Mouse (Mus musculus) ES-Bruce4 (cell line): ENCODE results near the gene Rexo1. TPM values are rescaled to one million over a fixed set of nuclear protein-coding genes. Genes with fewer than 3 reads are reported as not detected.

ENCODE experiments used
- H3K27ac ChIP-seq: 2 replicates; pipeline ENCODE4 v1.5.1; 2012; ENCODE audit warnings: low read length, inconsistent platforms; ENCODE audit not compliant: insufficient read depth
- H3K27me3 ChIP-seq: 2 replicates; pipeline ENCODE4 v1.6.1; 2012; ENCODE audit warnings: mild to moderate bottlenecking, low read length, inconsistent platforms; ENCODE audit not compliant: control insufficient read depth, poor library complexity, insufficient read depth, severe bottlenecking
- H3K36me3 ChIP-seq: 2 replicates; pipeline ENCODE4 v1.6.1; 2012; ENCODE audit warnings: inconsistent platforms, mild to moderate bottlenecking, low read length, moderate library complexity; ENCODE audit not compliant: control insufficient read depth, poor library complexity, insufficient read depth, severe bottlenecking
- H3K4me1 ChIP-seq: one replicate; pipeline ENCODE4 v1.8.1; 2011; ENCODE audit warnings: low read length; ENCODE audit not compliant: control insufficient read depth, insufficient read depth
- H3K4me3 ChIP-seq: 2 replicates; pipeline ENCODE4 v1.5.1; 2011; ENCODE audit warnings: low read depth, mild to moderate bottlenecking, low read length
- H3K9ac ChIP-seq: 2 replicates; pipeline ENCODE4 v1.6.1; 2012; ENCODE audit warnings: low read depth, mild to moderate bottlenecking, inconsistent platforms; ENCODE audit not compliant: poor library complexity, severe bottlenecking
- H3K9me3 ChIP-seq: replicated peaks from 2 replicates; pipeline ENCODE4 v1.6.1; 2012; ENCODE audit warnings: mild to moderate bottlenecking, low read length, inconsistent platforms; ENCODE audit not compliant: control insufficient read depth, poor library complexity, insufficient read depth, severe bottlenecking
- CTCF ChIP-seq: IDR thresholded peaks from one replicate; pipeline ENCODE4 v1.8.1; 2011; ENCODE audit warnings: low read depth, low read length
- EP300 ChIP-seq: IDR thresholded peaks from 2 replicates; pipeline ENCODE4 v1.6.1; 2011; ENCODE audit warnings: low read depth, low read length; ENCODE audit not compliant: insufficient read depth
- POLR2A ChIP-seq: IDR thresholded peaks from one replicate; pipeline ENCODE4 v1.8.1; 2011; ENCODE audit warnings: low read length; ENCODE audit not compliant: insufficient read depth
- polyA plus RNA-seq: library from polyadenylated mRNA; stranded (reverse); fragments of >200 nt; gene quantifications from 2 replicates; pipeline ENCODE4 v1.2.4, GENCODE M21; 2011; ENCODE audit warnings: low read depth; ENCODE audit not compliant: missing spikeins, insufficient read depth, insufficient read length

Rexo1 gene
- polyA plus RNA-seq, 1 experiment, result 29.5 TPM

- Histone ChIP-seq H3K9ac (peak overlapping the region; percentile 30; the same call in 1 of the 2 replicates), H3K4me1 (peaks cover 6% of the 10 kb centered on the region), H3K27me3 (no peaks in the 10 kb centered on the region), H3K9me3 (no peaks in the 10 kb centered on the region), H3K36me3 (no peaks in the 10 kb centered on the region), H3K4me3 (0 out of 2 replicates have a peak overlapping the region, but pooled peaks have one; percentile 6), H3K27ac (no peak overlapping the region)
- TF ChIP-seq CTCF, result no peak
- no peak for TF ChIP-seq EP300
- no peak for TF ChIP-seq POLR2A
These were observed 25.3 kb upstream of the Rexo1 start for GRCm38 (mm10) chr10:80586407-80587304.

- Histone ChIP-seq H3K4me3 (no peak overlapping the region), H3K9ac (no peak overlapping the region), H3K36me3 (no peaks in the 10 kb centered on the region), H3K27ac (no peak overlapping the region), H3K4me1 (peaks cover 6% of the 10 kb centered on the region), H3K9me3 (no peaks in the 10 kb centered on the region), H3K27me3 (no peaks in the 10 kb centered on the region)
- TF ChIP-seq POLR2A (no peak), CTCF (no peak), EP300 (no peak)
These were observed 24.2 kb upstream of the Rexo1 start for GRCm38 (mm10) chr10:80585581-80585980.

- TF ChIP-seq POLR2A (no peak), EP300 (no peak), CTCF (no peak)
- Histone ChIP-seq H3K36me3 (no peaks in the 10 kb centered on the region), H3K27ac (no peak overlapping the region), H3K27me3 (no peaks in the 10 kb centered on the region), H3K4me3 (0 out of 2 replicates have a peak overlapping the region, but pooled peaks have one; percentile 8), H3K9ac (no peak overlapping the region), H3K9me3 (no peaks in the 10 kb centered on the region), H3K4me1 (peaks cover 6% of the 10 kb centered on the region)
These were observed 23.5 kb upstream of the Rexo1 start for GRCm38 (mm10) chr10:80584642-80585552.

GRCm38 (mm10) chr10:80584045-80584488 is 22.7 kb upstream of the Rexo1 start:
- Histone ChIP-seq H3K4me3 (peak overlapping the region; percentile 16; the same call in 1 of the 2 replicates), H3K27ac (no peak overlapping the region), H3K4me1 (peaks cover 3% of the 10 kb centered on the region)

GRCm38 (mm10) chr10:80583047-80583446 is 21.7 kb upstream of the Rexo1 start:
- Histone ChIP-seq H3K36me3 (no peaks in the 10 kb centered on the region), H3K4me1 (no peaks in the 10 kb centered on the region), H3K9me3 (no peaks in the 10 kb centered on the region)

More at GRCm38 (mm10) chr10:80584045-80584488, 22.7 kb upstream of the Rexo1 start:
- Histone ChIP-seq H3K36me3 (no peaks in the 10 kb centered on the region), H3K9me3 (no peaks in the 10 kb centered on the region), H3K27me3 (no peaks in the 10 kb centered on the region), H3K9ac (no peak overlapping the region)
- TF ChIP-seq CTCF, result no peak

More at GRCm38 (mm10) chr10:80583047-80583446, 21.7 kb upstream of the Rexo1 start:
- Histone ChIP-seq H3K9ac (no peak overlapping the region), H3K4me3 (no peak overlapping the region), H3K27me3 (no peaks in the 10 kb centered on the region), H3K27ac (no peak overlapping the region)
- TF ChIP-seq CTCF (no peak), EP300 (no peak), POLR2A (no peak)
